Mouse (Mus musculus): ENCODE data around the gene Rnf43. TPM values are rescaled to one million over a fixed set of nuclear protein-coding genes. Genes with fewer than 3 reads are reported as not detected.

Gene Rnf43
- polyA plus RNA-seq, 1 experiment from 2014 or later: 1.5 TPM

DNA sequence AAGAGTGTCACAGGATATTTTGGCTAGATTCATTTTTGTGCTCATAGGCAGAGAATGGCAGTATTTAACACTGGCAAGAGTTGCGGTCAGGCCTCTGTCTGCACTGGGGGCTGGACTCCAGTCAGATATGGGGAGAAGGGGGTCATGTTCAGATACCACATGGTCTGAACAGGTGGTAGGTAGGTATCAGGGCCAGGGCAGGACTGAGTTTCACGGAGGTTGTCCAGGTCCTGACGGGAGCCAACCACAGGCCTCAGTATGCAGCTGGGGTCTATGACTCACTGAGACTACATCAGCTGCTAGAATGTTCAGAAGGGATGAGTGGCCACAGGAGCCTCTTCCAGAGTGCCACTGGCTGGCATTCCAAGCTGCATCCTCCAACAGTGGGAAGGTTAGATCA is 109.8 kb downstream of the Rnf43 start:
- Histone ChIP-seq H3K4me3 (no peak overlapping the region), H3K4me2 (replicated peaks) (no peak overlapping the region), H3K27me3 (peaks cover 6% of the 10 kb centered on the region; the same call in 1 of the 2 replicates), H3K4me1 (no peaks in the 10 kb centered on the region), H3K36me3 (peaks cover 49% of the 10 kb centered on the region), H3K27ac (replicated peaks) (no peak overlapping the region), H3K9ac (replicated peaks) (no peak overlapping the region), H3K9me3 (no peaks in the 10 kb centered on the region)
- no peak for ATAC-seq (ENCODE audit: low FRiP score, low read depth)
- 94% methylated on average over 3 of the region's 3 CpGs for WGBS

GRCm38 (mm10) chr11:87778100-87778765 is 115.7 kb downstream of the Rnf43 start:
- 10% methylated on average over 31 of the region's 32 CpGs for WGBS
- H3K27me3 ChIP-seq: peaks cover 26% of the 10 kb centered on the region
- peaks cover 13% of the 10 kb centered on the region for H3K36me3 ChIP-seq
- peak overlapping the region; percentile 51 for H3K4me2 ChIP-seq (replicated peaks)
- no peak overlapping the region for H3K27ac ChIP-seq (replicated peaks)
- peak overlapping the region; percentile 49 for H3K9ac ChIP-seq (replicated peaks)
- H3K4me1 ChIP-seq: peaks cover 17% of the 10 kb centered on the region
- H3K9me3 ChIP-seq: no peaks in the 10 kb centered on the region
- ATAC-seq (ENCODE audit: low FRiP score, low read depth): peak; percentile 80
- peak overlapping the region; percentile 26 for H3K4me3 ChIP-seq

DNA sequence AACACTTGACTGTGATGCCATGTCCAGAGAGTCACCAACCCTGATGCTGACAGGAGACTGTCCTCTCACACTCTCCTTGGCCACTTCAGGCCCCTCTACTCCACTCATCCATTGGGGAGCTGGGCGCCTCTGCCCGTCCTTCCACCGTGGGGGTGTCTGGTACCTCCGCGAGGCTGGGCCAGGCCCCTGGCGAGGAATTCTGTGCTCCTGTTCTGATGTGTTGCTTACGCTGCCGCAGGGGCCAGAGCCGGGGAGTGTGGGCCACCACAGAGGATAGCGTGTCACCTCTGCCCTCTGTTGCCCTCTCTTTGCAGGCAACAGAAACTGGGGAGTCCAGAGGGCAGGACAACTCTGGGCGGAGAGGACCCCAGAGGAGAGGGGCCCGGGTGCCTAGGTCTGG is 116.4 kb downstream of the Rnf43 start:
- Histone ChIP-seq H3K9ac (replicated peaks) (no peak overlapping the region; the same call in 1 of the 2 replicates), H3K36me3 (peaks cover 9% of the 10 kb centered on the region), H3K4me3 (no peak overlapping the region), H3K4me1 (peaks cover 17% of the 10 kb centered on the region), H3K4me2 (replicated peaks) (peak overlapping the region; percentile 51), H3K27me3 (peaks cover 26% of the 10 kb centered on the region), H3K9me3 (no peaks in the 10 kb centered on the region), H3K27ac (replicated peaks) (no peak overlapping the region)
- ATAC-seq (ENCODE audit: low FRiP score, low read depth): 0 out of 2 replicates have a peak, but pooled peaks have one; percentile 20
- WGBS: 37% methylated on average over 12 of the region's 12 CpGs

GRCm38 (mm10) chr11:87779392-87779791 is 116.9 kb downstream of the Rnf43 start:
- Histone ChIP-seq H3K9ac (replicated peaks) (no peak overlapping the region), H3K4me3 (no peak overlapping the region), H3K36me3 (peaks cover 9% of the 10 kb centered on the region), H3K9me3 (no peaks in the 10 kb centered on the region), H3K4me2 (replicated peaks) (no peak overlapping the region), H3K27me3 (peaks cover 26% of the 10 kb centered on the region), H3K27ac (replicated peaks) (no peak overlapping the region), H3K4me1 (peaks cover 17% of the 10 kb centered on the region)
- WGBS: 90% methylated on average over 4 of the region's 4 CpGs
- ATAC-seq (ENCODE audit: low FRiP score, low read depth): no peak

GRCm38 (mm10) chr11:87780130-87780529 is 117.6 kb downstream of the Rnf43 start:
- Histone ChIP-seq H3K9me3 (no peaks in the 10 kb centered on the region), H3K4me2 (replicated peaks) (no peak overlapping the region), H3K27me3 (peaks cover 25% of the 10 kb centered on the region), H3K4me3 (no peak overlapping the region), H3K27ac (replicated peaks) (no peak overlapping the region), H3K4me1 (peaks cover 17% of the 10 kb centered on the region), H3K9ac (replicated peaks) (no peak overlapping the region), H3K36me3 (peaks cover 10% of the 10 kb centered on the region)
- no peak for ATAC-seq (ENCODE audit: low FRiP score, low read depth)
- WGBS: 87% methylated on average over 8 of the region's 8 CpGs

MicroRNAs encoded within 50 kb of the gene (microRNA counts, 519-probe panel; counts per million panel counts)
- microRNA mmu-miR-142-3p (4,662 counts per million, percentile 37 among the panel's probes with 10 or more counts), microRNA mmu-miR-142-5p (4,127 counts per million, percentile 25 among the panel's probes with 10 or more counts)

Small RNA genes lying within 50 kb of the gene (microRNA-seq; reads per million reads assigned to microRNA genes)
- gene Mir142: not detected
- gene Mir142b: not detected

Other genes starting within 250 kb of the Rnf43 start
- not detected in 2 replicates for gene Gm11492, start 96.1 kb upstream of the Rnf43 start, polyA plus RNA-seq (2016; fragmentation: Nextera tagmentation; extraction: Ambion mirVana)
- gene Sept4, start 93.8 kb upstream of the Rnf43 start, polyA plus RNA-seq (2016; fragmentation: Nextera tagmentation; extraction: Ambion mirVana): 12.5 and 14.3 TPM in 2 replicates
- gene Mtmr4, start 70.6 kb upstream of the Rnf43 start, polyA plus RNA-seq (2016; fragmentation: Nextera tagmentation; extraction: Ambion mirVana): 76.9 and 87.9 TPM in 2 replicates
- gene Hsf5, start 45.6 kb upstream of the Rnf43 start, polyA plus RNA-seq (2016; fragmentation: Nextera tagmentation; extraction: Ambion mirVana): 0.36 and 0.38 TPM in 2 replicates
- 139 and 145 TPM in 2 replicates for gene Supt4a, start 74.8 kb downstream of the Rnf43 start, polyA plus RNA-seq (2016; fragmentation: Nextera tagmentation; extraction: Ambion mirVana)
- 40.6 and 43.5 TPM in 2 replicates for gene Tspoap1, start 97.8 kb downstream of the Rnf43 start, polyA plus RNA-seq (2016; fragmentation: Nextera tagmentation; extraction: Ambion mirVana)
- 0.97 and 1.2 TPM in 2 replicates for gene Mpo, start 130.9 kb downstream of the Rnf43 start, polyA plus RNA-seq (2016; fragmentation: Nextera tagmentation; extraction: Ambion mirVana)
- 0.99 and 1.0 TPM in 2 replicates for gene Lpo, start 165.6 kb downstream of the Rnf43 start, polyA plus RNA-seq (2016; fragmentation: Nextera tagmentation; extraction: Ambion mirVana)
- 14.8 and 18.8 TPM in 2 replicates for gene Mks1, start 190.5 kb downstream of the Rnf43 start, polyA plus RNA-seq (2016; fragmentation: Nextera tagmentation; extraction: Ambion mirVana)
- not detected in 2 replicates for gene Epx, start 212.8 kb downstream of the Rnf43 start, polyA plus RNA-seq (2016; fragmentation: Nextera tagmentation; extraction: Ambion mirVana)
- gene Olfr462, start 229.5 kb downstream of the Rnf43 start, polyA plus RNA-seq (2016; fragmentation: Nextera tagmentation; extraction: Ambion mirVana): not detected in 2 replicates
- gene Olfr463, start 234.7 kb downstream of the Rnf43 start, polyA plus RNA-seq (2016; fragmentation: Nextera tagmentation; extraction: Ambion mirVana): not detected in 2 replicates

All from midbrain, embryonic 12.5 days (tissue).